Mouse (Mus musculus): ENCODE measurements at regions not wholly inside any gene's neighbourhood (a gene's known extent, or its start where the extent isn't known, plus 50 kb on each side); places are given as distances from the start of the nearest gene placed in this dataset.

GRCm38 (mm10) chr16:5538836-5539510 is 283.2 kb upstream of the Eef2kmt start:
- no peak for DNase-seq (ENCODE audit: low spot score)

GRCm38 (mm10) chr16:5537286-5538204 is 281.8 kb upstream of the Eef2kmt start:
- no peak for DNase-seq (ENCODE audit: low spot score)

- DNase-seq (ENCODE audit: low spot score), result no peak
Observed at GRCm38 (mm10) chr16:5536515-5536972, 280.8 kb upstream of the Eef2kmt start.

- DNase-seq (ENCODE audit: low spot score), result no peak
Observed at GRCm38 (mm10) chr16:5535414-5535813, 279.6 kb upstream of the Eef2kmt start.

GRCm38 (mm10) chr16:5534862-5535261 is 279.1 kb upstream of the Eef2kmt start:
- no peak for DNase-seq (ENCODE audit: low spot score)

GRCm38 (mm10) chr16:5534385-5534784 is 278.6 kb upstream of the Eef2kmt start:
- no peak for DNase-seq (ENCODE audit: low spot score)

- DNase-seq (ENCODE audit: low spot score), result no peak
Observed at GRCm38 (mm10) chr16:5532281-5532680, 276.5 kb upstream of the Eef2kmt start.

GRCm38 (mm10) chr16:5529823-5530222 is 274.0 kb upstream of the Eef2kmt start:
- no peak for DNase-seq (ENCODE audit: low spot score)

- DNase-seq (ENCODE audit: low spot score), result no peak
Observed at GRCm38 (mm10) chr16:5527936-5528335, 272.2 kb upstream of the Eef2kmt start.

- no peak for DNase-seq (ENCODE audit: low spot score)
Observed at GRCm38 (mm10) chr16:5524375-5524774, 268.6 kb upstream of the Eef2kmt start.

GRCm38 (mm10) chr16:5523402-5524021 is 267.7 kb upstream of the Eef2kmt start:
- no peak for DNase-seq (ENCODE audit: low spot score)

- DNase-seq (ENCODE audit: low spot score), result no peak
Observed at GRCm38 (mm10) chr16:5517746-5518145, 262.0 kb upstream of the Eef2kmt start.

- no peak for DNase-seq (ENCODE audit: low spot score)
Observed at GRCm38 (mm10) chr16:5515867-5516266, 260.1 kb upstream of the Eef2kmt start.

GRCm38 (mm10) chr16:5507261-5507660 is 251.5 kb upstream of the Eef2kmt start:
- no peak for DNase-seq (ENCODE audit: low spot score)

- no peak for DNase-seq (ENCODE audit: low spot score)
Observed at GRCm38 (mm10) chr16:5501961-5502360, 246.2 kb upstream of the Eef2kmt start.

GRCm38 (mm10) chr16:5496051-5496685 is 240.4 kb upstream of the Eef2kmt start:
- DNase-seq (ENCODE audit: low spot score), result no peak

GRCm38 (mm10) chr16:5493352-5493751 is 237.6 kb upstream of the Eef2kmt start:
- DNase-seq (ENCODE audit: low spot score), result no peak

- DNase-seq (ENCODE audit: low spot score), result no peak
Observed at GRCm38 (mm10) chr16:5487259-5487658, 231.5 kb upstream of the Eef2kmt start.

- no peak for DNase-seq (ENCODE audit: low spot score)
Observed at GRCm38 (mm10) chr16:5483337-5483736, 227.6 kb upstream of the Eef2kmt start.

GRCm38 (mm10) chr16:5480148-5480547 is 224.4 kb upstream of the Eef2kmt start:
- DNase-seq (ENCODE audit: low spot score), result no peak

GRCm38 (mm10) chr16:5478970-5479369 is 223.2 kb upstream of the Eef2kmt start:
- no peak for DNase-seq (ENCODE audit: low spot score)

- DNase-seq (ENCODE audit: low spot score), result no peak
Observed at GRCm38 (mm10) chr16:5471321-5471720, 215.5 kb upstream of the Eef2kmt start.

Data from spleen, adult 12 weeks (tissue).